Mouse (Mus musculus) MN1 (cell line): ENCODE results near the gene Armc6.

ENCODE experiments used
- DNase-seq: peaks from one replicate; pipeline ENCODE4 v3.0.0-alpha.2; 2016; ENCODE audit warnings: low spot score

The Armc6 gene

DNA sequence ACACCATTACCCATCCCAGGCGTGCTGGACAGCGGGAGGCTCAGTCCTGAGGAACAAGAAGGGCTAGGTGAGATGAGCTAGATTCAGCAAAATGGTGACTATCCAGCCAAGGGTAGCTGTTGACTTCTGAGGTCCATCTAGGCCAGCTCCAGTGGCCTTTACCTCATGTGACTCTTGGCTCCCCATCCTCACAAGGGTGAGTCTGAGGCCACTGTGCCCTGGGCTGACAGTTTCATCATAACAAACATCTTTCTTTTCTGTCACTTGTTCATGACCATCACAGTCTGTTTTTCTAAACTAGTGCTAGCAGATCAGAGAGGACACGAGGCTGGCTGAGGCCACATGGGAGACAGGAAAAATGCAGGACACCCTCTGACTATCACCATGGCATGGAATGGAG, 40.1 kb downstream of the Armc6 start:
- no peak for DNase-seq

GRCm38 (mm10) chr8:70193238-70193637, 41.0 kb downstream of the Armc6 start:
- DNase-seq = no peak

GRCm38 (mm10) chr8:70188707-70189106, 45.6 kb downstream of the Armc6 start:
- DNase-seq = no peak

- DNase-seq = no peak
Observed at GRCm38 (mm10) chr8:70183194-70183593, 51.1 kb downstream of the Armc6 start.

- peak; percentile 63 for DNase-seq
Observed at GRCm38 (mm10) chr8:70181903-70182252, 52.4 kb downstream of the Armc6 start.

GRCm38 (mm10) chr8:70181212-70181902, 52.9 kb downstream of the Armc6 start:
- no peak for DNase-seq

- no peak for DNase-seq
Observed at GRCm38 (mm10) chr8:70179082-70179481, 55.2 kb downstream of the Armc6 start.

- no peak for DNase-seq
Observed at GRCm38 (mm10) chr8:70178231-70178630, 56.0 kb downstream of the Armc6 start.

- DNase-seq = no peak
Observed at GRCm38 (mm10) chr8:70174079-70174478, 60.2 kb downstream of the Armc6 start.

GRCm38 (mm10) chr8:70173320-70173719, 60.9 kb downstream of the Armc6 start:
- DNase-seq = no peak

GRCm38 (mm10) chr8:70172043-70172681, 62.1 kb downstream of the Armc6 start, which contains the start of gene Tmem161a:
Gene Tmem161a (plus strand): TSS chr8:70172356.
- DNase-seq = peak; percentile 97

DNA sequence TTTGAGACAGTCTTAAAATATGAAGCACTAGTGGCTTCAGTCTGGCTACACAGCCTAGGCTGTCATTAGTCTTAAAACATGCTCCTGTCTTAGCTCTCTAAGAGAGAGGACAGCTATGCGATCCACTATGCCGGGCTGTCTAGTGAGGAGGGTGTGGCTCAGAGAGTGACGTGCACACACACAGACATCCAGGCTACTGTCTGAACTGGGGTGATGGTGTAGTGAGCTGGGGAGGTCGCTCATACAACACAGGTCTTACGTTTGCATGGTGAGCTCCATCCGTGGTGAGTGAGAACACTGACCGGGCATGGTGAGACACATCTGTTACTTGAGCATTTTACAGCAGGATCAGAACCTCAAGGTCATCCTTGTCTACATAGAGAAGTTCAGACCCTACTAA, 63.0 kb downstream of the Armc6 start:
- DNase-seq = no peak

GRCm38 (mm10) chr8:70170748-70171147, 63.5 kb downstream of the Armc6 start:
- no peak for DNase-seq
